Mouse (Mus musculus): ENCODE measurements around the gene Gstt2. TPM values are rescaled to one million over a fixed set of nuclear protein-coding genes. Genes with fewer than 3 reads are reported as not detected.
"Not testable (repeated sequence)": the region's sequence is repeated elsewhere in the genome, so short reads cannot be mapped to it uniquely, and the experiment has no call there.

The Gstt2 gene
- total RNA-seq, 2 experiments from 2014 or later = 21.6 to 24.1 TPM

- ATAC-seq (replicated peaks; ENCODE audit: poor library complexity) = no peak
These were observed 19.1 kb upstream of the Gstt2 start for GRCm38 (mm10) chr10:75856155-75856907.

DNA sequence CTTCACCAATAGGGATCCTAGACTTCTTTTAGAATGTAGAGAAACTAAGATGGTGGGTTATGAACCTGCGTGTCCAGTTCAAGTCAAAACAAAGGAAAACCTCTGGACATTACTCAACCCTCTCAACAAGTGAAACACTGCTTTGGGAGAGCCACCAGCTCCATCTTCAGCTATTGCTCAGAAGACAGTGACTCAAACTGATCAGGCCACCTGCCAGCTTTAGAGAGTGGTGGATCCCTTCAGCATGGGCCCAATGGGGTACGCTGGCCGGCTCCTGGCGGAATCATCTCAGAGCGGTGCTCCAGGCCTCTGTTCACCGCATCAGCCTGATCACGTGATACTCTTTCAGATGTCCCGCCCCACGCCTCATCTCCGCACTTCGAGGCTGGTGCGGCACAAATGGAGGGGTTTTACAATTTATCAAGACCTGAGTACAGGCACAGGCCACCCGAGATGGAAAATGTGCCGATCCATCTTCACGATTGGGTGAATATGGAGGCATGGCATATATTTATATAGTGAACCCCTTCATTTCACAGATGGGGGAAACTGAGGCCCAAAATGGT lies 18.3 kb upstream of the Gstt2 start:
- ATAC-seq (replicated peaks; ENCODE audit: poor library complexity) = no peak

- ATAC-seq (replicated peaks; ENCODE audit: poor library complexity) = no peak
These were observed 17.6 kb upstream of the Gstt2 start for GRCm38 (mm10) chr10:75854791-75855190.

DNA sequence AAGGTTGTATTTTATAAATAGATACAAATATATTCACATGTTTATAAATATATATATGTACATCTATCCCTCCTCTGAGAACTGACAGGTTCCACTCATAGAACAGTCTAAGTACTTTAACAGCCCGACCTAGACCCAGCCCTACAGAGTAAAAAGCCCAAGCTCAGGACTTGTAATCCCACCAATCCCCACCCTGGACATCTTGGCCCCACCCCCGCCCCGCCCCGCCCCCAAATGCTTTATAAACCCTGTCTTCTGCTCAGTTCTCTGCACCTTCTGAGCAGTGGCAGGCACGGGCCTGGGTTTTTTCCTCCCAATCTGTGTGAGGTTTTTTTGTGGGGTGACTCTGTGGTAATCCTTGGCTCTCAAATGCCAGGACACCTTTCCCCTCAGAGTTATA lies 16.9 kb upstream of the Gstt2 start:
- no peak for ATAC-seq (replicated peaks; ENCODE audit: poor library complexity)

DNA sequence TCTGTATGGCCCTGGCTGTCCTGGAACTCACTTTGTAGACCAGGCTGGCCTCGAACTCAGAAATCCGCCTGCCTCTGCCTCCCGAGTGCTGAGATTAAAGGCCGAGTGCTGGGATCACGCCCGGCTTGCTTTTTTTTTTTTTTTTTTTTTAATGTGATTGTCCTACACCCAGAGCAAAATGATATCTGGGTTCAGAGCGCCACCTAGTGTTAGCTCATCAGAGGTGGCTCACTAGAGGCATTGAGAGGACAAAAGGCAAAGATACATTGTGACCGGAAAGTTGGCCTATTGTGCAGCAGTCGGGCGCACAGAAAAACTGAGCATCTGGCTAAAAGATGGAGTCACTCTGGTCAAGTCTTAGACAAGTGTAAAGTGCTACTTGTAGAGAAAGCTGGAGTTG lies 16.2 kb upstream of the Gstt2 start:
- ATAC-seq (replicated peaks; ENCODE audit: poor library complexity) = peak; percentile 89

DNA sequence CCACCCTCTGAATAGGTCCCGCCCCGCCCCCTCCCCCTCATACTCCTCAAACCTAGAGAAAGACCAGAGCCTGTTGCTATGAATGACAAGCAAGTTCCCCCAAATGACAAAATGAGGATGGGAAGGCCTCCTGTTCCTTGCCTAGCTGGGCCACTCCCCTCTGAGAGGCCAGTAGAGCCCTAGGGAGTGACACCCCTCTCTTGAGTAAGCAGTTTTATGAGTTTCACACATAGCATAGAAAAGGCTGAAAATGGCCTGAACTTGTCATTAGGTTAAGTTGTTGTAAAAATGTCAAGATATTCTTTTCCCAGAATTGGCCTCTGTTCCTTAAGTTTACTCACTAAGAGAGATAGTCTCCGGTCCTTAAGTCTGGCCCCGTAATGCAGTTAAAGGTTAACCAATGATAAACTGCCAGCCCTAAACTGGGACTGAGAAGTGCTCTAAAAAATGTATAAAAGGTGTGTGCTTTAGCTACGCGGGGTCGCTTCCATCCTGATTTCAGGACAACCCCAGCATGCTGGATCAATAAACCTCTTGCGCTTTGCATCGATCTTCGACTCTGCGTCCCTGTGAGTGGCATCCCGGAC lies 15.4 kb upstream of the Gstt2 start:
- ATAC-seq (replicated peaks; ENCODE audit: poor library complexity) = no peak

DNA sequence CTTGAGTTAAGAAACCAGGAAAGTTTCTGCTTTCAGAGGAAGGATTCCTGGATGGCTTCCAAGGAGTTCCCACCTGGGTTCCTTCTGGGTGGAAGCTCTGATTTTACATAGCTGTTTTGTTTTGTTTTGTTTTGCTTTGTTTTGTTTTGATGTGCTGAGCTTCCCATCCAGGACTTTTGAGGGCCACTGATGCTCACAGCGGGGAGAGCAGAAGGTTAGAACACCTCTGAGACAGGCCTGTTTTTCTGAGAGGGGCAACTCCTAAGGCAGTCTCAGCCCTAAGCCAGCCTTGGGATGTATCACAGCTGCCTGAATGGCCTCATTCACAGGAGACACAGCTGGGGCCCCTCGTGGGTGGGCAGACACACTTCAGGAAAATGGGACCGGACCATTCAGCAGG lies 14.5 kb upstream of the Gstt2 start:
- no peak for ATAC-seq (replicated peaks; ENCODE audit: poor library complexity)

GRCm38 (mm10) chr10:75851076-75851475 lies 13.9 kb upstream of the Gstt2 start:
- no peak for ATAC-seq (replicated peaks; ENCODE audit: poor library complexity)

GRCm38 (mm10) chr10:75848382-75848781 lies 11.2 kb upstream of the Gstt2 start:
- ATAC-seq (replicated peaks; ENCODE audit: poor library complexity) = no peak

DNA sequence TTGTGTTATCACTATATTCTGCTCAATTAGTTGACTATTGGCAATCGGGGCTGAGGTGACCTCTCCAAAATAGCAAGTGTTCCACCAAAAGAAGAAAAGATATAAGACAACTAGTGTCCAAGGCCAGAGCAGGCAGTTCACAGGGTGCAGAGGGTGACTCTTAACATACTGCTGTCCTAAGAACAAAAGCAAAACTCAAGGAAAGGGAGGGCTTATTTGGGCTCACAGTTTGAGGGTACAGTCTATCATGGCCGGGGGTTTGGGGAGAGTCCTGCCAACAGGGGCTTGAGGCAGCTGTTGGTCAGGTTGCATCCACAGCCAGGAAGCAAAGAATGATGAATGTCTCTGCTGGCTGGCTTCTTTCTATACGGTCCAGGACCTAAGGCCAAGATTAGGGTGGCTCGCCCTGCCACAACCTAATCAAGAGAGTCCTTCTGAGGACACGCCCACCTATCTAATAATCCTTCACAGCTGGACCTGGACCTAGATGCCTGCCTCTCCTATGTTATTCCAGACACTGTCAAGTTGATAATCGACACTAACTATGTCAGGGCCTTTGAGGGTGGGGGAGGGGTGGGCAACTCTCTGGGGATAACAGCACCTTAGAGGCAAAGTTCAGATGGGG lies 8.2 kb upstream of the Gstt2 start:
- ATAC-seq (replicated peaks; ENCODE audit: poor library complexity) = peak; percentile 87

- ATAC-seq (replicated peaks; ENCODE audit: poor library complexity) = no peak
These were observed 7.6 kb upstream of the Gstt2 start for GRCm38 (mm10) chr10:75844800-75845199.

- ATAC-seq (replicated peaks; ENCODE audit: poor library complexity) = not testable (repeated sequence)
These were observed 6.7 kb upstream of the Gstt2 start for GRCm38 (mm10) chr10:75843898-75844297.

DNA sequence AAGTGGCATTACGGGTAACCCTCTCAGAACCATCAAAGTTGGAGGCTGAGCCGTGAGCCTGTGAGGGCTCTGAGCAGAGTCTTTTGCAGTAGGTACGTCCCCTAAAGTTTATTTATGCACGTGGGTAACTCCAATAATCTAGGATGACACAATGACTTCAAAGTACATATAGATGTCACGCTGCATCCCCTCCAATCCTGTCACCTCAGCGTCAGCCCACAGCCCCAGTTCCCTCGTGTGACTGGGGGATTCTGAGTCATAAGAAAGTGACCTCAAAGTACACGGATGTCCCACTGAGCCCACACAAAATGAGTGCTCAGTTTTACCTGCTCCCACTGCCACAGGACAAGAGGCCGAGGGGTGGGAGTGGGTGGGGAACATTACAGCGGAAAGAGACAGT lies 1.9 kb upstream of the Gstt2 start:
- no peak for ATAC-seq (replicated peaks; ENCODE audit: poor library complexity)

- ATAC-seq (replicated peaks; ENCODE audit: poor library complexity) = peak; percentile 15
These were observed 1.3 kb downstream of the Gstt2 start for GRCm38 (mm10) chr10:75835761-75836531.

DNA sequence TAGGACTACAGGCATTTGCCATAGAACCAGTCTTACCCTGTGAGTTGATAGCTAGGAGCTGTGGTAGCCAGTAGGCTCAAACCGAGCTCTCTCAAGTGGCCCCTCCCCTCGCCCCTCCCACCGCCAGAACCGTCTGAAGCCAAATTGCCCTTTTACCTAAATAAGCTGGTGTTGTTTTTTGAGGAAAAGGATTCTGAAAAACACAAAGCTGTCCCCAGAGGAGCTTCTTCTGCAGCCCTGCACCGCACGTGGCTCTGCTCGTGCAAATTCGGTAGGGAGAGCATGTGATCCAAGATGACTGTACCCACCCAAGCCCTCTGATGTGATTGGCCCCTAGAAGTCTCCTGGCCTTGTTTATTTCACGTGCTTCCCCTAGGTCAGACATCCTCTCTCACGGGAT lies 1.9 kb downstream of the Gstt2 start:
- peak; percentile 54 for ATAC-seq (replicated peaks; ENCODE audit: poor library complexity)

DNA sequence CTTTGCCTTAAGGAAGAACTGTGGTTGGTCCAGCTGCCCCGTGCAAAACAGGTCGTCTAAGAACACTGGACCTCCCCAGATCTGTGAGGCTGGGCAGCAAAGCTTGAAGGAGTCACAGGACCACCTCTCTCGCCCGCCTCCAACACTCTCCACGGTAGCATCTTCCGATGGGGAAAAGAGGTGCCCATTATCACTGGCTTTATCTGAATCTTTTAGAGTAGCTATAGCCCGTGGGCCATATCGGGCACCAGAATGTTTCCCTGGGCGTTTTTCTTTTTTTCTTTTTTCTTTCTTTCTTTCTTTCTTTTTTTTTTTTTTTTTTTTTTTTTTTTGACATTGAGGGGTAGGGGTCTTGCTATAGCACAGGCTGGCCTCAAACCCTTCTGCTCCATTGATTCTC lies 2.5 kb downstream of the Gstt2 start:
- ATAC-seq (replicated peaks; ENCODE audit: poor library complexity) = no peak

DNA sequence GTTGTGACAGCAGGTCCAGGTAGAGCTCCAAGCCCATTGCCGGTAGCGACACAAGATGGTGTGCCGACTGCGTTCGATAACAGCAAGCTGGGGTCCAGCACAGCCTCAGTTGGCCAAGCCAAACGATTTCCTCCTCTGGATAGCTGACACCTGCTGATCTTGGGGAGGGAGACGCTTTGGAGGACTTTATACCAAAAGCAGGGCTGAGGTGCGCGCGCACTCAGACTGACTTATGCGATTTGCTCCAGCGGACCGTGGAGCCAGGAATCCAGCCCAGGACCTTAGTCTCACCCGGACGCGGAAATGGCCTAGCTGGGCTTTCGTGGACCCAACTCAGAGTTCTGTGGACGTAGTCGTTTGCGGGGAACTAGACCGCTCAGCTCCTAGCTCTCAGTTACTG lies 3.0 kb downstream of the Gstt2 start:
- peak; percentile 20 for ATAC-seq (replicated peaks; ENCODE audit: poor library complexity)

DNA sequence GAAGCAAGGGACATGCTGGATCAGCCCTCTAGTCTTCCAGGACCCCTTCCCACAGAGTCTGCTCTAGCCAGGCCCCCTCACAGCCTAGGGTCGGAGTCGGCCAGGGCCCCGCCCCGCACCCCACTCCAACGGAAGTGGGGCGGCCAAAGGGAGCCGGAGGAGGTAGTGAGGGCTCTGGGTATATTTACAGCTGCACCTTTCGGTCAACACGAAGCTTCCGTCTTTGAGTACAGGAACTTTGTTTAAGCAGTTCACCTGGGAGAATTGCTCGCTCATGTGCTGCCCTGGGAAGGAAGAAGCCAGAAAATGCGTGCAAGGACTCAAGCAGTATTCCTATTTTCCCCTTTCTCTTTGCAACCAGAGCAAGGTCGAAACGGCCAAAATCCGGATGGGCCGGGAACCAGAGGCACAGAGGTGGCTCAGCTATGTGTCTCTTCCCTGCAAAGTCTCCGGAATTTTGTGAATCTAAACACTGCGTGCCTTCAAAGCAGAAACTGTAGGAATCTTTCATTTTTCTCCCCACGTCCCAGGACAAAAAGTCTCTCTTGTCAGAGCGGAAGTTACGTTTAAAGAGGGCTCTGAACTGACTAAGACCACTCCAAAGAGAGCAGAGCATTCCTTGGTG lies 3.7 kb downstream of the Gstt2 start:
- no peak for ATAC-seq (replicated peaks; ENCODE audit: poor library complexity)

DNA sequence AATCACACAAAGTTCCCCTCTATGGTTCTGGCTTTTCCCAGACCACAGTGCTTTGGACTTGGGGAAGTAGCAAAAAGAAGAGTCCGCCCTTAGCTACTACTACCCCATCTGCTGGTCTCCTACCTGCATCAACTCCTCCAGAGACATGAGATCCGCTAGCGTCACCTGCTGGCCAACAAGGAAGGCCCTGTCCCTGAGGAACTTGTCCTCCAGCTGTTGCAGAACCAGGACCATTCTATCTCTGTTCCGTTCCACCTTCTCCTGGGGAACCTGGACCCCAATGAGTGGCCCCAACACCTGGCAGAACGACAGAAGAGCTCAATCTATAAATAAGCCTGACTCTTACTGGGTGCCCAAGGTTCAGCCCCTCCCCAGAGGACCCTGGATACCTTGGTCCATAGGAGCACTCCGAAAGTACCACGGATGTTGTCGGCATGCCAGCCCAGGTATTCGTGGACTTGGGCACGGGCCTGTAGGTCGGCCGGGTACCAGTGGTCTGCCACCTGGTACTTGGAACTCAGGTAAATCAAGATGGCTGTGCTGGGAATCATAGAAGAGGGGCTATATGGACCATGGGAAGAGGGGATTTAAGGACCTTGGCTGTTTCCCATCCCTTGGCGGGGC lies 4.8 kb downstream of the Gstt2 start:
- ATAC-seq (replicated peaks; ENCODE audit: poor library complexity) = peak; percentile 53

DNA sequence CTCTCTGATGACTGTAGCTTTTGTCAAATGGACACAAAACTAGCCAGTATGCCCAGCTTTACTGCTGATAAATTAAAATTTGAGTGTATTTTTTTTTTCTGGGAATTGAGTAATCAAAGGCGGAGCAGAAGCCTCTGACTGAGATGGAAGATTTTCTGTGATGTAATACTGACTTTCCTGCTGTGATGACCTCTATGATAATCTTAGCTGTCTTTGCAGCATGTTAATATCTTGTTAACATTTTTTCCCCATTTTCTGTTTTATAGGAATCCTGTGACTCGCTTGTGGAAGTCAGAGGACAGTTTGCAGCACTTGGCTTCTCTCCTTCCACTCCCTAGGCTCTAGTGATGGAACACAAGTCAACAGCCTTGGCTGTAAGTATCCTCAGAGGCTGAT lies 7.0 kb downstream of the Gstt2 start:
- no peak for ATAC-seq (replicated peaks; ENCODE audit: poor library complexity)
